Mouse (Mus musculus) brain, embryonic 14.5 days (tissue): ENCODE measurements at regions not wholly inside any gene's neighbourhood (a gene's known extent, or its start where the extent isn't known, plus 50 kb on each side); places are given as distances from the start of the nearest gene placed in this dataset.

Source experiments
- CTCF ChIP-seq: fragments of 200-500 bp; IDR thresholded peaks from 2 replicates; pipeline ENCODE4 v1.5.1; 2012; ENCODE audit warnings: inconsistent platforms, mild to moderate bottlenecking, moderate library complexity, borderline replicate concordance; ENCODE audit not compliant: insufficient read depth, insufficient read length; ENCODE audit errors: extremely low read depth
- POLR2A ChIP-seq: fragments of 200-500 bp; IDR thresholded peaks from 2 replicates; pipeline ENCODE4 v1.6.1; 2012; ENCODE audit warnings: mild to moderate bottlenecking, inconsistent platforms, borderline replicate concordance; ENCODE audit not compliant: poor library complexity, insufficient read depth, insufficient read length, severe bottlenecking; ENCODE audit errors: extremely low read depth

GRCm38 (mm10) chr17:83078601-83079360 is 136.3 kb upstream of the Pkdcc start:
- TF ChIP-seq CTCF (no peak), POLR2A (no peak)
